Mouse (Mus musculus) layer of hippocampus, postnatal 25 days (tissue): ENCODE measurements at regions not wholly inside any gene's neighbourhood (a gene's known extent, or its start where the extent isn't known, plus 50 kb on each side); places are given as distances from the start of the nearest gene placed in this dataset.

ENCODE experiments used
- DNase-seq, 2 experiments: peaks; one replicate each; pipeline ENCODE4 v3.0.0; 2022; ENCODE audit warnings: mixed read lengths in 2 of 2, low spot score in 1 of 2; ENCODE audit errors: extremely low spot score in 1 of 2

DNA sequence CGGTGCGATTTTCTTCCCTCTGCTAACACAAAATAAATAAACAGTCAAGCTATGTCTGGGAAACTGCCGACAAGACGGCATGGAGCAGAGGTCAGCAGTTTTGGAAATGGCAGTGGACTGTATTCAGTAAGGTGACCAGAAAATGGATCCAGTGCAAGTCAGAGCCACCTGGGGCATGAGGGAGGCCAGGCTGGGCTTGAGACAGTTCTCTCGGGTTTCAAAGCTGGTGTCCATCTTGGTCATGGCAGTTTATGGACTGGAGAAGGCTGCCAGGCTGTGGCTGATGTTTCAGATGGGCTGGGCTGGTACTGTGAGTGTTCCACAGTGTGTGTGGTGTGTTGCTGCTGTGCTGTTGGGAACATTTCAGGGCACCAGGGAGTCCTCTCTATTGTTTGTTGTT, 143.6 kb downstream of the Dmrta2 start:
- DNase-seq: no peak

DNA sequence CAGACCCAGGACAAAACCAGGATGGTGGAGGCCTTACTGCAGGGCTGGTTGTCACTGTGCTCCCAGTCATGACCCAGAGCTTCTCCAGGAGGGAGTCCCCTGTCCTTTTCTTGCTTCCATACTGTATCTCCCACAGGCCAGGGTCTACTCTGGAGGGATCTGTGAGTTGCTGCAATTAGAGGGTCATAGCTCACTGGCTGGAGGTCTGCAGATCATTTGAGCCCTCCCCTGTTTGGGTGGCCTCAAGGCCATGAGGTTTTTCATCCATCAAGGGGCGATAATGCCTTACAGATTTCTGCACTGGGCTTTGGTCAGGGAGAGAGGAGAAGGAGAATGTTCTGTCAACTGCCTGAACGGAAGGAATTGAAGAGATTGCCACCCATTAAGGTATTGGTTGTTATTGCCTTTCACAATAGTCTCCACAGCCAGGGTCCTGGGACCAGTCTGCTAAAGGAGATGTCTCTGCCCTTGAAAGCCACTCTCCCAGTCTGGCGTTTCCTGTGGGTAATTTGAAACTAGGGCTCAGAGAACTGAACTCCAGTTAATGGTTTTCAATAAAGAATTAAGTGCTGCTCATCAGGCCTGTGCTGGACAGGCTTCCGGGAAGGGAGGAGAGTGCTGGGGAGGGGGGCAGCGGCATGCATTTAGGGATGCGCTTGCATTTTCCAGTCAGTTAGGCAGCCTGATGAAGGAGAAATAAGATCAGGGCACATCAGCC, 147.4 kb downstream of the Dmrta2 start:
- DNase-seq: no peak

DNA sequence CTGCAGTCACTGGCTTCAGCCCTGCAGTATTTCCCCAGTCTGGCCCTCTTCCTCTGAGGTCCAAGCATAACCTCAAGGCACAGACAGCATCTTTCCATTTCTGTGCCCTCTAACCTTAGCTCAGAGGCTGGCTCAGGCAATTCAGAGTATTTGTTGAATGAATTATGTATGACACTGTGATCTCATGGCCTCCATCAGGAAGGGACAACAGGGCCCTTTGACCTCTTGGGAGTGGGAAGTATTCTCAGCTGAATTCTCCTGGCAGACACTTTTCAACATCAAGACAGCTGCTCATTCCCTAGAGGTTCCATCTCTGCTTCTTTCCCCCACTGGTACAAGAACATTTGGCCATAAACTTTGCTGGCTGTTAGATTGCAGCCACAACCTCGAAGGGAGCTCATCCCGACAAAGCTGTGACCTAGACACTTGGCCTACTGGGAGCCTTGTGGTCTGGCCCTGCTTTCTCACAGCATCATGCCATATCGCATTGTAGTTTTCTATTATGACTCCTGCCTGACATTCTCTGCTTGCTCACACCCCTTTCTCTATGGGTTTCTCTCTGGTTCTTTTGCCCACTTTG, 150.2 kb downstream of the Dmrta2 start:
- DNase-seq: no peak

DNA sequence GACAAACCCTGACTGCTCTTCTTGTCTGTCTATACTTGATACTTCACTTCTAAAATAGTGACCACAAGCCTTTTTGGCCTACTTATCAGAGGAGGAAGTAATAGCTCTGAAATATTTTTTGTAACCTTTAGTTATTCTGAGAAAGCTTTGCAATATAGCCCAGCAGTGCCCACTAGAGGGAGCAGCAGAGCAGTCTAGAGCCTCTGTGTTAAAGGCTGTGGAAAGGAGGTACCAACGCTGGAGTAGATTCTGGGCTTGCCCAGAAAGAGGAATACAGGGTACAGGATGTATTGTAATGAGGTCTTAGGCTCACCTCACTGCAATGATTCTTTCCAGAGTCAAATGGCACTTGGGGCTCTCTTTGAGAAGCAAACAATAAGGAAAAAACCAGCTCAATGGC, 151.1 kb downstream of the Dmrta2 start:
- DNase-seq: peak; percentile 71 to 95

DNA sequence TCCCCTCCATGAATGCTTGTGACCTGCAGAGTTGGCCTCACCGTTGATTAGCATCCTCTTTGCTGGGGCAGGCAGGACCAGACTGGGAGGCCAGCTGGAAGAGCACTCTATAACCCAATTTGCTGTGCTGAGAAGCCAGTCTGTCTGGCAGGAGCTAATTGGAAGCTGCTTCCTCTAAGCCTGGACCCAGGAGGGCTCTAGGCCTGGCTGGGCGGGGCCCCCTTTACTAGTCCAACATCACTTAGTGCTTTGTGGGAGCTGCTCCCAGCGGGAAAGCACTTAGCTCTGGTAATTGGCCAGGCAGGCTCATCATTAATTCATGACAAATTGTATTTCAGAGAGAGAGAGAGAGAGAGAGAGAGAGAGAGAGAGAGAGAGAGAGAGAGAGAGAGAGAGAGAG, 151.7 kb downstream of the Dmrta2 start:
- DNase-seq: no peak

DNA sequence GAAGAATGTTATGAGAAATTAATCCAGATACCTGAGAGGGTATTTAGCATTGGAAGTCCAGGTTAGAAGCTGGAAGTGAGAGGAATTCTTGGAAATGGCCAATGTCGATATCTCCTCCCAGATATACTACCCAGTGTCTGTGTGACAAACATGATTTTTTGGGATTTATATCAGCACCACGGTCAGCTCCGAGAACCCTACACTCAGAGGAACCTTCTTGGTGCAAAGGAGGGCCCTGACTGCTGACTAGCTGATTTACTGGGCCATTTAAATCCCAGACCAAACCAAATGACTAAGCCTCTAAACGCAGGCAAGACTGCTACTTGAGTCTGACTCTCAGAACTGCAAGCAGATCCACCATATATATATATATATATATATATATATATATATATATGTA, 154.2 kb downstream of the Dmrta2 start:
- DNase-seq: no peak

DNA sequence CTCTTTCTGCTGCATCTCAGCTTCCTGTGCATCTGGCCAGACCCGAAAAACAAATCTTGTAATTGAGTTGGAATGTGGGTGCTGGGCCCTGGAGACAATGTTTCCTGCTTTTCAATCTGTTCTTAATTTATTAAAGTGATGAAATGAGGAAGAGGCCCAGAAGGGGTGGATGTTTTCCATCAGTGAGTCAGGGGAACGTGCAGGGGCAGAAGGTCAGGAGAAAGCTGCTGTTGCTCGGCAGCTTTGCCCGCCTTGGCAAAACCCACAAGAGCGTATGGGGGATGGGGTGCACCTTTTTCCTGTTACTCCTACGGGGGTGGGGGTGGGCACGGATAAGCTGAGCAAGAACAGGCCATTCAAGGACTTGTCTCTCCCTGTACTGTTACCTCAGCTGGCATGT, 156.2 kb downstream of the Dmrta2 start:
- no peak for DNase-seq

DNA sequence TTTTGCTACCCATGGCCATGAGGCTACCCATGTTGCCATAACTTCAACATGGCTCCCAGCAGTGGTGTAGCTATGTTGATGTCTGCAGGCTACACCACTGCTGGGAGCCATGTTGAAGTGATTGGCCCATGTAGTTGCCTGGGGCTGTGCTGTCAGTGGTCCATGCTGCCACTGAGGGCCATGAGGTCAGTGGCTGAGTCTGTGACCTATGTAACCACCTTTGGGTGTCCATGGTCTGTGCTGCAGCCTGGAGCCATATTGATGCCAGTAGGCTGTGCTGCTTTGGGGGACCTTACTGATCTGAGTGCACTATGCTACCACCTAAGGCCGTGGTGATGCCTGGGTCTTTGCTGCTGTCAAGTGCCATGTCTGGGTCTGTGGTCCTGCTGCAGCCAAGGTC, 167.4 kb downstream of the Dmrta2 start:
- no peak for DNase-seq

DNA sequence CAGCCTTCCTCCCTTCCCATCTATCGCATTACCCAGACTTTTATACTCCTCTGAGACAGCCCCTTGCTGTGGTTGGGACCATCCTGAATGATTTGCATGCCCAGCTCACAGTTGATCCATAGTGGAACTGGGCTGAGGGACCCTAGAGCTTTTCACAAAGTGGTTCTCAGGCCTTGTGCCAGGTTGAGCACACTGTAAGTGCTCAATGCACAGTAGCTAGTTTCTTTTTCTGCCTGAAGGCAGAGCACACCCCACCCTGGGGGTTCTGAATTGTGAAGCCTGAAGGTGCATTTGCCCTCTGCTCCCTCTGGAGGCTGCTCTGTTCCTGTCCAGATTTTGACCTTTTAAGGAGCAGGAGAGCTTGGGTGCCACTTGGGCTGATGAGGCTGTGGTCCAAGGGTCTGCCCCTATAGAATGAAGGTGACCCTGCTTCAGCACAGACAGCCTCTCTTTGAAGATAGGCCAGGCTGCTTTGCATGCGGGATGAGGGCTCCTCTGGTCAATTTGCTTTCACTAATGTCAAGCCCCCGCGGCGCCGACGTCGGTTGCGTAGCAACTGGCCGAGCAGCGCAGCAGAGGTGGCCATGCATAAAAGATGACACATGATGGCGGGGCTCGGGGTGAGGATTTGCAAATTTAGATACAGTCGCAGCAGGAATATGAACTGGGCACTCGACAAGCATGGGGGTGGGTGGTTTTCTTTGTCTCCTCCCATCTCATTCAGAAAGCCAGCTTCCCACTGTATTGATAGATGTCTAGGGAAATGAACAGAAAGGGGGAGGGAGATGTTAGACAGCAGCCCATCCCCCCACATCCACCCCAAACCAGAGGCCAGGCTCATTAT, 174.5 kb downstream of the Dmrta2 start:
- no peak for DNase-seq
